Mouse (Mus musculus): ENCODE measurements around the gene Vamp8. TPM values are rescaled to one million over a fixed set of nuclear protein-coding genes. Genes with fewer than 3 reads are reported as not detected.

Gene Vamp8
- polyA plus RNA-seq, 1 experiment: 21.6 TPM

DNA sequence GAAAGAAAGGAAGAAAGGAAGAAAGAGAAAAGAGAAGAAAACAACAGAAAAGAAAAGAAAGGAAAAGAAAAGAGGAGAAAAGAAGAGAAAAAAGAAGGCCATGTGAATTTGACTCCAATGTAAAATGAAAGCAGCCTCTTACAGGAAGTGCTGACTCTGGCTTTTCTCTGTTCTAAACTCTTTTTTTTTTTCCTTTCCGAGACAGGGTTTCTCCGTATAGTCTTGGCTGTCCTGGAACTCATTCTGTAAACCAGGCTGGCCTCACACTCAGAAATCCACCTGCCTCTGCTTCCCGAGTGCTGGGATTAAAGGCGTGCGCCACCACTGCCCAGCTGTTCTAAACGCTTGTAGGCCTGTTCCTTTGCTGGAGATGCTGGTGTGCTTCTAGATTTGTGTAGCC lies 8.0 kb downstream of the Vamp8 start:
- no peak for TF ChIP-seq CTCF (IDR thresholded peaks at IDR 0.05; ENCODE audit: borderline replicate concordance, extremely low read depth, insufficient read depth, insufficient read length)
- TF ChIP-seq POLR2A (IDR thresholded peaks at IDR 0.05; ENCODE audit: borderline replicate concordance, extremely low read depth, insufficient read depth, insufficient read length, poor library complexity, severe bottlenecking): no peak

DNA sequence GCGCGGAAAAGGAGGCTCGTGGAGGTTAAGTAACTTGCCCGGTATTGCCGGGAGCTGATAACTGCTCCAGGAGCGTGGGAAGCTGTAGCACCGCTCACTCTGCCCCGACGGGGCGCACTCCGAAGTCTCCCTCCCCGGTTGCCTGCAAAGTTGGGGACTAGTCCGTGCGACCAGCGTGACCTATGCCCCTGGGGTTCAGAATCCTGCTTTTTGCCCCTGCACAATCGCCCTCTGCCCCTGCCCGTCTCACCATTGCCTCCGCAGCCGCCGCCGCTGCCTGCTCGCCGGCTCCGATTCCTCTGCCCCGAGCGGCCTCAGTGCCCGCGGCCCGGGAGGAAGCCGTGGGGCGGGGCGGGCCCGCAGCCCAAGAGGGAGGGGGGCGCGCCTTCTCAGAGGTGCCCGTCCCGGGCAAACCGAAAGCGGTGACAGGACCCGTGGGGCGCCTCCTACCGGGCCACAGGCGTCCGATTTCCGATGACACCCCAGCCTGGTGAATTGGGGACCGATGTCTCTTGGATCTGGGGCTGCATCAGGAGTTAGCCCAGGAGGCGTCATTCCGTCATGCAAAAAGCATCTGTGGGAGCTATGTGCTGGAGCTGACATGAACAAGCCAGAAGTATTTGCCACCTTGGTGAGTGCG lies 10.3 kb downstream of the Vamp8 start, which contains the start of gene Vamp5:
Vamp5 (minus strand) TSS at position 338 of the 640 bp plus-strand sequence.
- TF ChIP-seq POLR2A (IDR thresholded peaks at IDR 0.05; ENCODE audit: borderline replicate concordance, extremely low read depth, insufficient read depth, insufficient read length, poor library complexity, severe bottlenecking) (no peak), CTCF (IDR thresholded peaks at IDR 0.05; ENCODE audit: borderline replicate concordance, extremely low read depth, insufficient read depth, insufficient read length) (no peak)
- peak; percentile 41 for DNase-seq (ENCODE audit: low read depth)

More for the DNA sequence above, 8.0 kb downstream of the Vamp8 start:
- DNase-seq (ENCODE audit: low read depth): no peak

DNA sequence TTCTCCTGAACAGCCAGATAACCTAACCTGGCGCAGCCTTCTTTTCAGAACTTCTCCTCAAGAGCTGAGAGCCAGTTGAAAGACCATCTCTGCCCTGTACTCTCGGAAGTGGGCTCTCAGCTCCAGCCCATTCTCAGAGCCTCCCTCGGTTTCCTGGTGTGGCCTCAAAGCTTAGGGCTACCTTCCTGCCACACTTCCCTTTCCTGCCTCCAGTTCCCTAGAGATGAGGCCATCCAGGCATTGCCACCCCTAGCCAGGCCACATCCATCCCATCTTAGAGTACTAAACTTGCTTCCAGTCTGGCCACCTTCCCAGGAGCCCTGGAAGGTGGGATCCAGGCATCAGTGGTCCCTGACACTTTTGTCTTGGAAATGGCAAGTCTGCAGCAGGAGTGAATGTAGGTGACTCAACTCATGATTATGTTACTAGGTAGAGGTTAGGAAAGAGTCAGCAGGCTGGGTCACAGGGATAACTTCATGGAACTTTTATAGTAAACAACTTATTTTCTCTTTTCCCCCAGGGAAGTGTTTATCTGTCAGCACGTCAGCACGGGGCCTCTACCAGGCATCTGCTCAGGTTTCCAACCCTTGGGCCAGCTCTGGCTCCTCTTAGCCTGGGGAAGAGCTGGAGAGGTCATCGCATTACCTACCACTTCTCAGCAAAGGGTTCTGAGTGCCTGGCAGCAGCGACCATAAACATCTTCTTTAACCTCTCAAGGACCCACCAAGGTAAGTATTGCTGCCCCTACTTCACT lies 10.9 kb downstream of the Vamp8 start:
- TF ChIP-seq POLR2A (IDR thresholded peaks at IDR 0.05; ENCODE audit: borderline replicate concordance, extremely low read depth, insufficient read depth, insufficient read length, poor library complexity, severe bottlenecking): no peak
- TF ChIP-seq CTCF (IDR thresholded peaks at IDR 0.05; ENCODE audit: borderline replicate concordance, extremely low read depth, insufficient read depth, insufficient read length): no peak
- DNase-seq (ENCODE audit: low read depth): no peak

DNA sequence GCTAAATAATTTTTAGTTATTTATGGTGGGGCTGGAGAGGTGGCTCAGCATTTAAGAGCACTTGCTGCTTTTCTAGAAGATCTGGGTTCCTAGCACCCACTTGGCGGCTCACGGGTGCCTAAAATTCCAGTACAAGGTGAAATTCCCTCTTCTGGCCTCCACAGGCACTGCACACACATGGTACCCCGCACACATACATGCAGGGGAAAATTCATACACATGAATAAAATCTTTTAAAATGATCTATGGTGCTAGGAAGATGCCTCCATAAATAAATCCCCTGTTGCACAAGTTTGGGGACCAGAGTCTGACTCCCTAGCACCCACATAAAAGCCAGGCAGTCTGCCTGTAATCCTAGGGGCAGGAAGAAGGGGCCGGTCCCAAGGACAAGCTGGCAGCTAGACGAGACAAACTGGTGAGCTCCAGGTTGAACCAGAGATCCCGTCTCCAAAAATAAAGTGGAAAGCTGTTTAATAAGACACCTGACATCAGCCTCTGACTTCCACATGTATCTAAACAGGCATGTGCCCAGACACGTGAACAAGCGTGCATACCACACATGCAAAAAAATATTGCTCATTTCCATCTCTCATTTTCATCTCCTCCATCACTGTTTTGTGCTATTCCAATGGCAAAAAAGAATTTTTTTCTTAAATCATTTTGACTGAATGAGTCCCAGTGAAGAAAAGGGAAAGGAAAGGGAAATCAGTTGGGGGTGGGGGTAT lies 11.8 kb downstream of the Vamp8 start:
- DNase-seq (ENCODE audit: low read depth): no peak

DNA sequence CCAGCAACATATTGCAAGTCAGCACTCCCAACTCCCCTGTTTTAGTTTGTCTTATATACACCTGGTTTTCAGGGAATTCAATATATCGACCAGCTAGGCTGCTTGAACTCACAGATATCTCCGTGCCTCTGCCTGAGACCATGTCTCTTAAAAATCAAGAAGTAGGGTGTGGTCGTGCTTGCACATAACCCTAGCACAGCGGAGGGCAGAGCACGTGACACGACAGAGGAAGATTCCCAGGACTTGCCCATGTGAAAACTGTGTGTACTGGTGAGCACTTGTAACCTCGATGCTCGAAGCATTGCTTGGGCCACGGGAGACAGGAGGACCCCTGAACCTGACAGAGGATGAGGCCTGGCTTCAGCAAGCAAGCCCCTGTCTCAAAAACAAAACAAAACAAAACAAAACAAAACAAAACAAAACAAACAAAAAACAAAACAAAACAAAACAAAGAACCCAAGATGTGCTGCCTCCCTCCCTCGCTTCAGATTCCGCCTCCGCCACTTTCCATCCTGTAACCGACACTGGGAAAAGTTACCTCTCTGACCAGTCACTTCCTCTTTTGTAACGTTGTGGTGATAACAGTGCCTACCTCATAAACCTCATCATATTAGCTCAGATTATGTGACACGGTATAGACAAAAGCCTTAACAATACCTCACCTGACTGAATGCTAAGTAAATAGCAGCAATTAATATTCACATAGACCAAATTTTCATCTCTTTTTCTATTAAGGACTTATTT lies 15.5 kb downstream of the Vamp8 start:
- no peak for DNase-seq (ENCODE audit: low read depth)
- TF ChIP-seq CTCF (IDR thresholded peaks at IDR 0.05; ENCODE audit: borderline replicate concordance, extremely low read depth, insufficient read depth, insufficient read length): no peak
- no peak for TF ChIP-seq POLR2A (IDR thresholded peaks at IDR 0.05; ENCODE audit: borderline replicate concordance, extremely low read depth, insufficient read depth, insufficient read length, poor library complexity, severe bottlenecking)

More for the DNA sequence above, 11.8 kb downstream of the Vamp8 start:
- TF ChIP-seq POLR2A (IDR thresholded peaks at IDR 0.05; ENCODE audit: borderline replicate concordance, extremely low read depth, insufficient read depth, insufficient read length, poor library complexity, severe bottlenecking): no peak
- TF ChIP-seq CTCF (IDR thresholded peaks at IDR 0.05; ENCODE audit: borderline replicate concordance, extremely low read depth, insufficient read depth, insufficient read length): no peak

DNA sequence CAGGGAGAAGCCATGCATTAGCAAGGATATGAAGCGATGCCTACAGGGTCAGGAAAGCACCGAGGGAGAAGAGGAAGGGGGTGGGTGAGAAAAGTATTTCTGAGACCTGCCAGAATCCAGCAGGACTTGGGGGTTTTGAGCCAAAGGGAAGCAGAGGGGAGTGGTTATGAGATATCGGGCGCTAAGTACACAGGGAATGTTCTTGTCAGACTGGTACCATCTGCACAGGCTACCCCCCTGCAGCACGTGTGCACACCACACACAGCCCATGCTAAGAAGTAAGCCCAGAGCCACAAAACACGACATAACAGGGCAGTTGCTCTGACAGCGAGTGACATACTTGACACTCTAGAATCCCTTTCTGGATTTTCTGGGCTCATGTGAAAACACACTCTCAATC lies 16.3 kb downstream of the Vamp8 start:
- no peak for DNase-seq (ENCODE audit: low read depth)
- TF ChIP-seq CTCF (IDR thresholded peaks at IDR 0.05; ENCODE audit: borderline replicate concordance, extremely low read depth, insufficient read depth, insufficient read length): no peak
- TF ChIP-seq POLR2A (IDR thresholded peaks at IDR 0.05; ENCODE audit: borderline replicate concordance, extremely low read depth, insufficient read depth, insufficient read length, poor library complexity, severe bottlenecking): no peak

DNA sequence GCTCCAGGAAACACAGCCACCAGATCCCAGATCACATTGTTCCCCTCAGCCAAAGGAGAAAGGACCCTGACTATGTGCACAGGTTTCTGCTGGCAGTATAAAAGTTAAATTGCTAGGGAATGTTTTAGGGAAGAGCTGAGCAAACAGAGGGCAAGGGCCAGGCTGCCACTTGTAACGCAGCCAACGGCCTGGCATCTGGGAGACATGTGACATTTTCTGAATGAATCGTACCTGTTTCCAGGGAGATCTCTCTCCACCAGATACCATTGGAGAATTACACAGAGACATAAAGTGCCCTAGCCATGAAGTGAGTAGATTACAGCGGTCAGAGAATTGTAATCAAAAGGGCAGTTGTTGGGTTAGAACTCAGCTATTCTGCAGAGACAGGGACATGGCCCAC lies 17.3 kb downstream of the Vamp8 start:
- no peak for DNase-seq (ENCODE audit: low read depth)
- TF ChIP-seq CTCF (IDR thresholded peaks at IDR 0.05; ENCODE audit: borderline replicate concordance, extremely low read depth, insufficient read depth, insufficient read length) (no peak), POLR2A (IDR thresholded peaks at IDR 0.05; ENCODE audit: borderline replicate concordance, extremely low read depth, insufficient read depth, insufficient read length, poor library complexity, severe bottlenecking) (no peak)

DNA sequence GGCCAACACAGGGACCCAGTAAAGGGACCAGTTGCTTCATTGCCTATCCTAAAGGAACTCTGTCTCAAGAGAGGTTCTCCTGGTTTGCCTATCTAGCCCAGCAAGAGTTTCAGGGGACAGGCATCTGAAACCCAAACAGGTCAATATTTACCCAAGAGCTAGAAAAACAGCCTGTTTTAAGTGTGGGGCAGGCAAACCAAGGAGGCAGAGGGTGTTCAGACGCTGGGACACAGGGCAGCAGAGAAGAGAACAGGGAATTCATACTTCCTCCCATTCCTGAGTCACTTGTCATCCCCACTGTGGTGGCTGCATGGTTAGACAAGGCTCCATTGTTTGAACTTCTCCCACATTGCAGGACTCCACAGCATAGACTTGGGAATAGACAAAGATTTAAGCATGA lies 18.9 kb downstream of the Vamp8 start:
- DNase-seq (ENCODE audit: low read depth): no peak
- no peak for TF ChIP-seq CTCF (IDR thresholded peaks at IDR 0.05; ENCODE audit: borderline replicate concordance, extremely low read depth, insufficient read depth, insufficient read length)

DNA sequence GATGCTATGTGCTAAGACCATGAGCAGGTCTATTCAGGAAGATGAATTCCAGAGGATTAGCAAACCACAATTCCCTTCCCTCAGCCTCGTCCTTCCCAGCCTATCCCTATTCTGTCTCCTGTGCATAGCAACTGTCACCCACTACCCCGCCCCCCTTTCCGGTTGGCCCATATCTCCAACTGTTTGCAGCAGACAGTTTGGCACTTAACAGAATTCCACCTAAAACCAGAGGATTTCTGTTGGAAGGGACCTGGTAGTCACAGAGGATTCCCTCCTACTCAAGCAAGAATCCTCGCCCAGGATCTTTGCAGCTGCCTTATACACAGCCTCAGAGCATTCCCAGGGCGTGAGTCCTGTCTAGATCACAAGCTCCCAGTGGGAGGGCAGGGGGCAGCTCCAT lies 19.4 kb downstream of the Vamp8 start:
- no peak for DNase-seq (ENCODE audit: low read depth)
- TF ChIP-seq POLR2A (IDR thresholded peaks at IDR 0.05; ENCODE audit: borderline replicate concordance, extremely low read depth, insufficient read depth, insufficient read length, poor library complexity, severe bottlenecking) (no peak), CTCF (IDR thresholded peaks at IDR 0.05; ENCODE audit: borderline replicate concordance, extremely low read depth, insufficient read depth, insufficient read length) (no peak)

DNA sequence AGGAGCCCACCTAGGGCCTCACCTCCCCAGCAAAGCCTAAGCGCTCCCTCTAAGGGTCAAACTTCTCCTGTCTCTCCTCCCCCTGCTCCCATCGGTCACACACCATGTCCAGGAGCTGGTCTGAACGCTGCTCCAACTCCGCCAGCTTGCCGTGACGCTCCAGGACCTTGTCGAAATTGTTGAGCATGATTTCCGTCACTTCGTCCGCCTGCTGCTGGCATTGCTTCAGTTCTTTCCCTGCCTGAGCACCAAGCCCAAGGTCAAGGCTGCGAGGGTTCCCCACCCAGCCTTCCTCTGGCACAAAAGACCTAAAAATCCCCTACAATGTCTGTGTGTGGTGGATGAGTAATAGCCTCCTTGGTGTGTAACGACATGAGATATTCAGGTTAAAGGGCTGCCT lies 20.4 kb downstream of the Vamp8 start:
- TF ChIP-seq CTCF (IDR thresholded peaks at IDR 0.05; ENCODE audit: borderline replicate concordance, extremely low read depth, insufficient read depth, insufficient read length) (no peak), POLR2A (IDR thresholded peaks at IDR 0.05; ENCODE audit: borderline replicate concordance, extremely low read depth, insufficient read depth, insufficient read length, poor library complexity, severe bottlenecking) (no peak)
- no peak for DNase-seq (ENCODE audit: low read depth)

DNA sequence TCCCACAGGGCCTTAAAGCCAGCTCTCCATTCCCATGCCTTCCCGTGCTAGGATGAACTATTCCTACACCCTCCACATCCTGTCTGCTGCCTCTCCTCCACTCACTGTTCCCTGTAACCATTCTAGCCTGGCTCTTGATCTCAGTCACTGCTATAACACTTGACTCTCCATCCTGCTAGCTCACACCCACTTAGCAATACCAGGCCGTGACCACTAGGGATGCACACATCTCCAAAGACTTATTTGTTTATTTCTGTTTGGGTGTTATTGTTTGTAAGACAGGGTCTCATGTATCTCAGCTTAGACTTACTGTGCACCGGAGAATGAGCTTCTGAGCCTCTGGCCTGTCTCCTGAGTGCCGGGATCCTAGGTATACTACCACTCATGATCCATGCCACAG lies 20.9 kb downstream of the Vamp8 start:
- no peak for DNase-seq (ENCODE audit: low read depth)
- TF ChIP-seq POLR2A (IDR thresholded peaks at IDR 0.05; ENCODE audit: borderline replicate concordance, extremely low read depth, insufficient read depth, insufficient read length, poor library complexity, severe bottlenecking) (no peak), CTCF (IDR thresholded peaks at IDR 0.05; ENCODE audit: borderline replicate concordance, extremely low read depth, insufficient read depth, insufficient read length) (peak; percentile 25; the same call in 1 of the 2 replicates)

All from brain, embryonic 14.5 days (tissue).